Mouse (Mus musculus): ENCODE data around the gene Them5. TPM values are rescaled to one million over a fixed set of nuclear protein-coding genes. Genes with fewer than 3 reads are reported as not detected.

Gene Them5
- polyA plus RNA-seq, 1 experiment from 2014 or later: not detected

- H3K4me3 ChIP-seq: no peak overlapping the region
- H3K36me3 ChIP-seq: no peaks in the 10 kb centered on the region
- H3K27me3 ChIP-seq (ENCODE audit: insufficient read depth, poor library complexity, severe bottlenecking): no peaks in the 10 kb centered on the region
- DNase-seq (ENCODE audit: low spot score): no peak
- H3K27ac ChIP-seq: no peak overlapping the region
- 75% methylated on average over 2 of the region's 2 CpGs for WGBS
- no peaks in the 10 kb centered on the region for H3K9me3 ChIP-seq
- no peaks in the 10 kb centered on the region for H3K4me1 ChIP-seq (replicated peaks)
Observed at GRCm38 (mm10) chr3:94348146-94348545, 6.2 kb downstream of the Them5 start.

GRCm38 (mm10) chr3:94360812-94361211 is 18.9 kb downstream of the Them5 start:
- H3K4me3 ChIP-seq: no peak overlapping the region
- no peak for DNase-seq (ENCODE audit: low spot score)
- H3K36me3 ChIP-seq: no peaks in the 10 kb centered on the region
- H3K27ac ChIP-seq: no peak overlapping the region
- H3K27me3 ChIP-seq (ENCODE audit: insufficient read depth, poor library complexity, severe bottlenecking): peaks cover 47% of the 10 kb centered on the region
- no peaks in the 10 kb centered on the region for H3K9me3 ChIP-seq
- H3K4me1 ChIP-seq (replicated peaks): peaks cover 23% of the 10 kb centered on the region
- 4% methylated on average over 1 of the region's 1 CpGs for WGBS

GRCm38 (mm10) chr3:94362138-94362537 is 20.2 kb downstream of the Them5 start, which contains the start of gene C2cd4d:
TSS of gene C2cd4d (plus strand) at chr3:94362438.
- H3K4me1 ChIP-seq (replicated peaks): peaks cover 23% of the 10 kb centered on the region
- peak within 1 kb of the TSS; percentile 87 for H3K27ac ChIP-seq
- no peaks in the 10 kb centered on the region for H3K9me3 ChIP-seq
- H3K4me3 ChIP-seq: peak within 1 kb of the TSS; percentile 65
- no peaks in the 10 kb centered on the region for H3K36me3 ChIP-seq
- no peak for DNase-seq (ENCODE audit: low spot score)
- WGBS: 21% methylated on average over 7 of the region's 7 CpGs
- H3K27me3 ChIP-seq (ENCODE audit: insufficient read depth, poor library complexity, severe bottlenecking): peaks cover 56% of the 10 kb centered on the region

GRCm38 (mm10) chr3:94363291-94364153 is 21.6 kb downstream of the Them5 start:
- H3K27me3 ChIP-seq (ENCODE audit: insufficient read depth, poor library complexity, severe bottlenecking): peaks cover 56% of the 10 kb centered on the region
- 5% methylated on average over 95 of the region's 97 CpGs for WGBS
- no peaks in the 10 kb centered on the region for H3K9me3 ChIP-seq
- peak overlapping the region; percentile 87 for H3K27ac ChIP-seq
- H3K36me3 ChIP-seq: no peaks in the 10 kb centered on the region
- peaks cover 23% of the 10 kb centered on the region for H3K4me1 ChIP-seq (replicated peaks)
- H3K4me3 ChIP-seq: peak overlapping the region; percentile 65
- DNase-seq (ENCODE audit: low spot score): peak; percentile 65

GRCm38 (mm10) chr3:94364154-94364526 is 22.2 kb downstream of the Them5 start:
- Histone ChIP-seq H3K27me3 (ENCODE audit: insufficient read depth, poor library complexity, severe bottlenecking) (peaks cover 56% of the 10 kb centered on the region), H3K4me1 (replicated peaks) (peaks cover 23% of the 10 kb centered on the region), H3K4me3 (peak overlapping the region; percentile 65), H3K27ac (peak overlapping the region; percentile 87), H3K9me3 (no peaks in the 10 kb centered on the region), H3K36me3 (no peaks in the 10 kb centered on the region)
- WGBS: 6% methylated on average over 23 of the region's 23 CpGs
- DNase-seq (ENCODE audit: low spot score): no peak

GRCm38 (mm10) chr3:94366761-94367160 is 24.9 kb downstream of the Them5 start:
- Histone ChIP-seq H3K27me3 (ENCODE audit: insufficient read depth, poor library complexity, severe bottlenecking) (peaks cover 53% of the 10 kb centered on the region), H3K9me3 (no peaks in the 10 kb centered on the region), H3K4me3 (no peak overlapping the region), H3K27ac (no peak overlapping the region), H3K4me1 (replicated peaks) (peaks cover 26% of the 10 kb centered on the region), H3K36me3 (no peaks in the 10 kb centered on the region)
- WGBS: 17% methylated on average over 3 of the region's 3 CpGs
- peak; percentile 82 for DNase-seq (ENCODE audit: low spot score)

- H3K4me3 ChIP-seq: no peak overlapping the region
- DNase-seq (ENCODE audit: low spot score): no peak
- no peaks in the 10 kb centered on the region for H3K36me3 ChIP-seq
- WGBS: 86% methylated on average over 6 of the region's 6 CpGs
- no peak overlapping the region for H3K27ac ChIP-seq
- H3K4me1 ChIP-seq (replicated peaks): peaks cover 24% of the 10 kb centered on the region
- H3K9me3 ChIP-seq: no peaks in the 10 kb centered on the region
- peaks cover 52% of the 10 kb centered on the region for H3K27me3 ChIP-seq (ENCODE audit: insufficient read depth, poor library complexity, severe bottlenecking)
Observed at GRCm38 (mm10) chr3:94367511-94367910, 25.6 kb downstream of the Them5 start.

- DNase-seq (ENCODE audit: low spot score): no peak
- 68% methylated on average over 6 of the region's 6 CpGs for WGBS
- no peaks in the 10 kb centered on the region for H3K9me3 ChIP-seq
- H3K36me3 ChIP-seq: no peaks in the 10 kb centered on the region
- H3K4me3 ChIP-seq: no peak overlapping the region
- peaks cover 52% of the 10 kb centered on the region for H3K27me3 ChIP-seq (ENCODE audit: insufficient read depth, poor library complexity, severe bottlenecking)
- H3K4me1 ChIP-seq (replicated peaks): peaks cover 29% of the 10 kb centered on the region
- no peak overlapping the region for H3K27ac ChIP-seq
Observed at GRCm38 (mm10) chr3:94368631-94369030, 26.7 kb downstream of the Them5 start.

GRCm38 (mm10) chr3:94369709-94370108 is 27.8 kb downstream of the Them5 start:
- H3K27me3 ChIP-seq (ENCODE audit: insufficient read depth, poor library complexity, severe bottlenecking): peaks cover 52% of the 10 kb centered on the region
- peaks cover 31% of the 10 kb centered on the region for H3K4me1 ChIP-seq (replicated peaks)
- no peaks in the 10 kb centered on the region for H3K9me3 ChIP-seq
- no peak overlapping the region for H3K4me3 ChIP-seq
- 83% methylated on average over 2 of the region's 2 CpGs for whole genome bisulfite sequencing
- H3K36me3 ChIP-seq: no peaks in the 10 kb centered on the region
- no peak overlapping the region for H3K27ac ChIP-seq
- no peak for DNase-seq (ENCODE audit: low spot score)

- no peaks in the 10 kb centered on the region for H3K9me3 ChIP-seq
- no peaks in the 10 kb centered on the region for H3K36me3 ChIP-seq
- WGBS: 6% methylated on average over 11 of the region's 11 CpGs
- DNase-seq (ENCODE audit: low spot score): no peak
- H3K4me1 ChIP-seq (replicated peaks): peaks cover 31% of the 10 kb centered on the region
- H3K27ac ChIP-seq: peak overlapping the region; percentile 9; the same call in 1 of the 2 replicates
- H3K4me3 ChIP-seq: peak overlapping the region; percentile 9; the same call in 1 of the 2 replicates
- H3K27me3 ChIP-seq (ENCODE audit: insufficient read depth, poor library complexity, severe bottlenecking): peaks cover 47% of the 10 kb centered on the region
Observed at GRCm38 (mm10) chr3:94371637-94372036, 29.7 kb downstream of the Them5 start.

- peaks cover 33% of the 10 kb centered on the region for H3K4me1 ChIP-seq (replicated peaks)
- DNase-seq (ENCODE audit: low spot score): no peak
- WGBS: 0% methylated on average over 3 of the region's 3 CpGs
- H3K36me3 ChIP-seq: no peaks in the 10 kb centered on the region
- H3K4me3 ChIP-seq: no peak overlapping the region
- H3K9me3 ChIP-seq: no peaks in the 10 kb centered on the region
- H3K27me3 ChIP-seq (ENCODE audit: insufficient read depth, poor library complexity, severe bottlenecking): peaks cover 49% of the 10 kb centered on the region
- H3K27ac ChIP-seq: no peak overlapping the region; the same call in 1 of the 2 replicates
Observed at GRCm38 (mm10) chr3:94372038-94372437, 30.1 kb downstream of the Them5 start.

GRCm38 (mm10) chr3:94372641-94373040 is 30.7 kb downstream of the Them5 start, which contains the start of gene Rorc:
TSS of gene Rorc (plus strand) at chr3:94372794.
- WGBS: 5% methylated on average over 5 of the region's 5 CpGs
- Histone ChIP-seq H3K36me3 (no peaks in the 10 kb centered on the region), H3K9me3 (no peaks in the 10 kb centered on the region), H3K27me3 (ENCODE audit: insufficient read depth, poor library complexity, severe bottlenecking) (peaks cover 54% of the 10 kb centered on the region), H3K27ac (peak within 1 kb of the TSS; percentile 46), H3K4me1 (replicated peaks) (peaks cover 37% of the 10 kb centered on the region), H3K4me3 (peak within 1 kb of the TSS; percentile 30)
- DNase-seq (ENCODE audit: low spot score): no peak

GRCm38 (mm10) chr3:94373090-94373489 is 31.2 kb downstream of the Them5 start:
- Histone ChIP-seq H3K4me3 (peak overlapping the region; percentile 30), H3K27me3 (ENCODE audit: insufficient read depth, poor library complexity, severe bottlenecking) (peaks cover 54% of the 10 kb centered on the region), H3K27ac (0 out of 2 replicates have a peak overlapping the region, but pooled peaks have one; percentile 46), H3K36me3 (no peaks in the 10 kb centered on the region), H3K4me1 (replicated peaks) (peaks cover 37% of the 10 kb centered on the region), H3K9me3 (no peaks in the 10 kb centered on the region)
- no peak for DNase-seq (ENCODE audit: low spot score)
- 3% methylated on average over 10 of the region's 10 CpGs for WGBS
